In genomic region chr16:5997651-5998050, GRCm38 (mm10) we compare ENCODE assay signal across 14 mouse cellular contexts.
"Had no signal": no experiment of that assay in that cellular context is flagged by ENCODE, and none has a peak within 500 bp of the region (broad histone marks: within the 10 kb centered on the region; RNA-seq: fewer than 3 reads in every experiment).

No protein-coding gene starts in this region.

- H3K27ac ChIP-seq: limb, embryonic 12.5 days; liver, embryonic 13.5 days; lung, embryonic 15.5 days; macrophage; midbrain, embryonic 15.5 days; neural tube, embryonic 13.5 days had no signal

- H3K9ac ChIP-seq: limb, embryonic 12.5 days; liver, embryonic 13.5 days; liver, postnatal 0 days; lung, embryonic 15.5 days; midbrain, embryonic 15.5 days; neural tube, embryonic 13.5 days had no signal

- ATAC-seq: intestine, embryonic 16.5 days; liver, postnatal 0 days; midbrain, embryonic 15.5 days had no signal

- H3K9me3 ChIP-seq: limb, embryonic 12.5 days; liver, embryonic 13.5 days; lung, embryonic 15.5 days; megakaryocyte, embryonic 14.5 days; midbrain, embryonic 15.5 days; neural tube, embryonic 13.5 days had no signal

- DNase-seq: liver; liver, embryonic 13.5 days; liver, postnatal 0 days; lung, postnatal 14 days; right cerebral cortex, postnatal 25 days; thymus, postnatal 4 days had no signal

- H3K36me3 ChIP-seq: limb, embryonic 12.5 days; liver, embryonic 13.5 days; lung, embryonic 15.5 days; midbrain, embryonic 15.5 days; neural tube, embryonic 13.5 days had no signal

- H3K4me3 ChIP-seq: limb, embryonic 12.5 days; liver, embryonic 13.5 days; lung, embryonic 15.5 days; megakaryocyte, embryonic 14.5 days; midbrain, embryonic 15.5 days; neural tube, embryonic 13.5 days had no signal

- H3K4me1 ChIP-seq: limb, embryonic 12.5 days; liver, embryonic 13.5 days; lung, embryonic 15.5 days; megakaryocyte, embryonic 14.5 days had no signal

- H3K27me3 ChIP-seq: limb, embryonic 12.5 days; liver, embryonic 13.5 days; lung, embryonic 15.5 days; megakaryocyte, embryonic 14.5 days; midbrain, embryonic 15.5 days; neural tube, embryonic 13.5 days had no signal

- H3K4me2 ChIP-seq: limb, embryonic 12.5 days; liver, embryonic 13.5 days; lung, embryonic 15.5 days; midbrain, embryonic 11.5 days; midbrain, embryonic 15.5 days; neural tube, embryonic 13.5 days had no signal
